Mouse (Mus musculus): ENCODE data around the gene Ostm1. TPM values are rescaled to one million over a fixed set of nuclear protein-coding genes. Genes with fewer than 3 reads are reported as not detected.

Ostm1 gene
- total RNA-seq, 1 experiment from 2014 or later = 32.5 TPM

DNA sequence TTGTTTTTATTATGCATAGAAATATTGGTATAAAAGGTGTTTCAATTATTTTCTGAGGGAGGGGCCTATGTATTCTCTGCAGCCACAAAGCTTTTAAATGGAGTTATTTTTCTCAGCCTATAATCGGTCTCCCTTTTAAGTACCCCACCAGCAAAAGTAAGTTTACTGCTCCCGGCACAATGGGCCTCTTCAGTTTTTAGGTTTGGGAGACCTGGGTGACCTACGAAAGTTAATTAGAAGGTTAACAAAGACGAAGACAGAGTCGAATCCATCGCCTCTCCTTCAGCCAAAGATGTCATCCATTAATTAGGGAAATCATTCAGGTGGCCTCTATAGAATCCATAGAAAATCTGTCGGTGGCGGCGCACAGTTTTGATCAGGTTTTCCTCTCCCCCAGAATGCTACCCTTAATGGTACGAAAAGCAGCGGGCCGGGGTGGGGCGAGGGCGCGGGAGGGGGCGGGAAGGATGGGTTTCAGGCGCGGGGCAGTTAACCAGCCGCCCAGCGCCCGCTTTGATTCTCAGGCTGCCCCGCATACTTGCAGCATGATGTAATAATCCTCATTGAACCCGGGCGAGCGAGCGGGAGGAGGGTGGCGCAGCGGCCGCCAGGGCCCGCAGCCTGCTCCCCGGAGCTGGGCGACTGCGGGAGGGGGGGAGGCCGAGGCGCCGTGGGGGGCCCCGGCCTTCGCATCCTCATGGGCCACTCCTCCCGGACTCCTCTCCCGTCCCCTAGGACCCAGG lies 30.2 kb downstream of the Ostm1 start:
- no peak for ATAC-seq (replicated peaks; ENCODE audit: low read depth, poor library complexity, severe bottlenecking)

DNA sequence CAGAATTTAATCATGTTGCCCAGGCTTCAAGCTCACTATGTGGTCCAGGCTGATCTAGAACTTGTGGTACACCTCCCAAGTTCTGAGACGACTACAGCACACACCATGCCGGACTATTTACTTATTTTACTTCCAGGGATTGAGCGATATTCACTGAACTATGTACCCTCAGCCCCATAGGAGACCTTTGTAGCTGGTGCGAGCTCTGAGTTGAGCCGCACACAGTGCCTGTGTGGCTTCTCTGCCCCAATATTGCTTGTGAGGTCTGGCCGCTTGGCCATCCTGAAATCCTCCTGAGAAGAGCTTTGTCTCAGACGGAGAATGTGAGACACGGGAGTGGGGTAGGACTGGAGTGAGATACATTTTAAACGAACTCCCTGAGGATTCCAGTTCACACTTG lies 31.1 kb downstream of the Ostm1 start:
- ATAC-seq (replicated peaks; ENCODE audit: low read depth, poor library complexity, severe bottlenecking) = no peak

DNA sequence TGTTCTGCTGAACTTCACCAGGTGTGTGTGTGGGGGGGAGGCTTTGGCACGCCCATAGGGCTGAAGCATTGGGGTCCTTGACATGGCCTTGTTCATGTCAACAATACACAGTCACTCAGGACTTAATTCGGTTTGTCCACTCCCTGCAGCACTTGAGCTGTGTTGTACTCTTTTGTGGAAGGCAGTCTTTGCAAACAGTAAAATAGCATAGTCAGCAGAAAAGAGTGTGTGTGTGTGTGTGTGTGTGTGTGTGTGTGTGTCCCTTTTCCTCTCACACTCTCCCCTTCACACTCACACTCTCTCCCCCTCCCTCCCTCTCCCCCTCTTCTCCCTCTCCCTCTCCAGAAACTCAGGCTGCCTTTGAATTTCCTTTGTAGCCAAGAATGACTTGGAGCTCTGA lies 34.7 kb downstream of the Ostm1 start:
- ATAC-seq (replicated peaks; ENCODE audit: low read depth, poor library complexity, severe bottlenecking) = no peak

DNA sequence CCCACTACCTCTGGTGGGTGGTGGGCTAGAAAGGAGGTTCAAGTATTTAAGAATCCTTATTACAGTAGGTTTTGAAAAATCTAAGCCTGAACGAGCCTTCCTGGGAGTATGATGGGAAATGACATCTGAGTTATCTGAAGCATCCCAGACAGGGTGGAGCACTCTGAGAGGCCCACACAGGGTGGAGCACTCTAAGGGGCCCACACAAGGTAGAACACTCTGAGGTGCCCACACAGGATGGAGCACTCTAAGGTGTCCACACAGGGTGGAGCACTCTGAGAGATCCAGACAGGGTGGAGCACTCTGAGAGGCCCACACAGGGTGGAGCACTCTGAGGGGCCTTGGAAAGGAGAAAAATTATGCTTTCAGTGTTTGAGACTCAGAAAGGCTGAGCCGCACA lies 42.3 kb downstream of the Ostm1 start:
- no peak for ATAC-seq (replicated peaks; ENCODE audit: low read depth, poor library complexity, severe bottlenecking)

DNA sequence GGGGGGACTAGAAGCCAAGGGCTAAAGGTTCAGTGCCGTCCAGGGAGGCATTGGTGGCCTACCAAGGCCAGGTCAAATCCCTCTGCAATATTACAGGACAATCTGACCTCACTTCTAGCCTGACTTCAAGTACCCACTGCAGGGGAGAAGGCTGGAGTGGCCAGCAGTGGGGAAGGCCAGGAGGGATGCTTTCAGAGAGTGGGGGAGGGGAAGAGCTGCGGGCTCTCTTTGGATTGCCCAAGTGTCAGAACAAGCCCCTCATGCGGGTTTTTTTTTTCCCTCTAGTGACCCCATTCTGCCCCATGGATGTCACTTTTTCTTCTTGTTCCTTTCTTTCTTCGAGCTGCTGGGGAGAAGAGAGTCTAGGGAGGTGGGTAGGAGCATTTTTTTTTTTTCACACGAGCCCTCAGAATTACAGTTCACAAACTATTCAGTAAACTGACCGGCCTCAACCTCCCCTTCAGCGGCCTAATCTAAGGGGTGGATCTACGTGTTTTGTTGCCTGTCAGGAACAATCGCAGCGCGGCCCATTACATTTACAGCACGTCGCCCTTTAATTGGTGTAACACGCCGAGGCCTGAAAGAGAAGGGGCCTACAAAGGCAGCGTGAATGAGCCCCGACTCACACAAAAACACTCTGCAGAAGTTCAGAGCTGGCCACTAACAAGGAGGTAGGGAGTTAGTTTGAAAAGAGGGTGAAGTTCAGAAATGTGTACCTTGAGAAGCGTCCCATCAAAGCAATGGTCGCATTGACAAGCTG lies 47.2 kb downstream of the Ostm1 start:
- ATAC-seq (replicated peaks; ENCODE audit: low read depth, poor library complexity, severe bottlenecking) = no peak

DNA sequence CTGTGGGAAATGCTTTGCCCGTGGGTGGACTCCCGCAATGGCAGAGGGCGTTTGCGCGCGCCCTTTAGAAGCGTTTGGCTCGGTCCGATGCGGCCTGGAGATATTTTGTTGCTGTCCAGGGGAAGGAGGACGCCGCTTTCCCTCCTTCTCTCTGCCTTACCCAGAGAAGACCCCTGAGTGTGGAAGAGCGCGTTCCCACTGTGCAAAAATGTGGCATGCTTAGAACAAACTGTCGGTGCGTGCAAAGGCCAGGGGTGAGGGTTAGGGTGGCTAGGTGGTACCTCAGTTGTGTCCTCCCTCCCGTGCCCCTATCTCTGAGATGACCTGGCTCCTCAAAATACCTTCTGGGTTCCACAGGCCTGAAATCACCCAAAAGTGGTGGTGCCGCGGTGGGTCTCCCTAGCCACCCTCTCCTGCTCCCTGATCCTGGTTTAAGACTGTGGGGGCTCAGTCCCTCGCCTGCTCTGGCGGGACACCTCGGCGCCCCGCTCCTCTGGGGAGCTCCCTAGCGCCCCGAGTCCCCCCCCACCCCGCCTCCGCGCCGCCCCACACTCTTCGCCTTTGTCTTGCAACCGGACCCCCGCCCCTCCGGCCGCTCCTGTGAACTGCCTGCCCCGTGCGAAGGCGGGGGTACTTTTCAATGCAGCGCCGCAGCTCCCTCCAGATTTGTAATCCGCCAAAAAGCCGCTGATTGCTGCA lies 48.3 kb downstream of the Ostm1 start:
- no peak for ATAC-seq (replicated peaks; ENCODE audit: low read depth, poor library complexity, severe bottlenecking)

DNA sequence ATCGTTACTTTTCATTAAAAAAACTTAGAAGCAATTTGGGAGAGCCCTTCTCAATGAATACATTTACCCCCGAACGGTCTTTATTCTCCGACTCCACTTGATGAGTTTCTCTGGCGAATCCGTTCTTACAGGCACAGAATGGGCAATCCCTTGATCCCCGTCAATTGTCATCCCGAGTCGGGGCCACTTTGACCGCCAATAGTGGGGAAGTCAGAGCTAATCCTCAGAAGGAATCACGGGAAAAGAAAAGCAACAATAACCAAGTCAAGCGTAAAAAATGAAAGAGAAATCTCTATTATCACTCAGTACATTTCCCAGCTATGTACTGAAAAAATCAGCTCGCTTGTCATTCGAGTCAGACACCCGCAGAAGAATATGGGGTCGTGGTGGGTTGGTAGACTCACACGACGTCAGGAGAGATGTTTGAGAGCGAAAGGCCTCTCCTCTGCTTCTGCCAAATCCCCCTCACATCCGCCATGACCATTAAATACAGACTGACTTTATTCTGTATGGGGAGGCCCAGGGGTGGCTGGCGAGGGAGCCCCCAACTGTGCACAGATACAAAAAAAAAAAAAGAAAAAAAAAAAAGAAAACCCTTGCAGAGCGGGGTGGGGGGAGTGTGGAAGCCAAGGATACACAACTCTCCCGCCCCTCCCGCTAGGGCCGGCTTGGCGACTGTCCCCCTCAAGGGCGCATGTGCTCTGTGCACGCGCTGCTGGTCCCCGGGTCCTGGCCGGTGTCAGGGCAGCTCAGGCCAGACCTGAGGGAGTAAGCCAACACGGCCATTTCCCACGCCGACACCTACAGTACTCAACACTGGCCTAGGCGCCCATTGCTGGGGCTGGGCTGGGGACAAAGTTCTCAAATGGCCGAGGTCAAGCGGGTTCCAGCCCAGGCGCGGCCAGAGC lies 49.1 kb downstream of the Ostm1 start:
- no peak for ATAC-seq (replicated peaks; ENCODE audit: low read depth, poor library complexity, severe bottlenecking)

DNA sequence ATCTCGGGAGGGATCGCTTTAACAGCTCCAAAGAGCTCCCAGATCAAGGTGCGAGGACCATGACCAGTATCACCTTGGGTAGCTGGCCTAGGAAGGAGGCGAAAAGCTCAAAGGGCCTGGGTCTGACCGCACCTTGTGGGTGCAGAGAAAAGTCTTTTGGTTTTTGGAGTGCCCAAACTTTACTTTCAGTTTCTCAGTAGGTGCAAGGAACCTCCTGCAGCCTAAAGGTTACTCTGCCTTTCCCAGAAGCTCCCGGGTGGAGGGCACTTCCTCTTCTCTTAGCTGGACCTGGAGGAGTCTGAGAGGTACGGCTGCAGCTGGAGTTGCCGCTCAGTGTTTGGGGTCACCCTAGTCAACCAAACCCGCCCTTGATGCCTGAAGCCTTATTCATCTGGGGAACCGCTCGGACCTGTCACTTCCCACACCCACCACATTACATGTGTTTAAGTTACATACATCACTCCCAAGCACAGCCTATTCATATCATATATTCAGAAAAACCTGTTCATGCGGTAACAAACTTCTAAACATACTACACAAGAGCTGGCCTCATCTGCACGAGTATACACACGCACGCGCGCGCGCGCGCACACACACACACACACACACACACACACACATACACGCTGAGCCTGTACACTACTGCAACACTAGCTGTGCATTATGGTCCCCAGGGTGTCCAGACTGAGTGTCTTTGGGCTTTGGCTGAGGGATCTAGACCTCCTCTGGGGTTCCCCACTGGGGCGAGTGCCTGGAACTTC lies 49.9 kb downstream of the Ostm1 start:
- ATAC-seq (replicated peaks; ENCODE audit: low read depth, poor library complexity, severe bottlenecking) = peak; percentile 38

DNA sequence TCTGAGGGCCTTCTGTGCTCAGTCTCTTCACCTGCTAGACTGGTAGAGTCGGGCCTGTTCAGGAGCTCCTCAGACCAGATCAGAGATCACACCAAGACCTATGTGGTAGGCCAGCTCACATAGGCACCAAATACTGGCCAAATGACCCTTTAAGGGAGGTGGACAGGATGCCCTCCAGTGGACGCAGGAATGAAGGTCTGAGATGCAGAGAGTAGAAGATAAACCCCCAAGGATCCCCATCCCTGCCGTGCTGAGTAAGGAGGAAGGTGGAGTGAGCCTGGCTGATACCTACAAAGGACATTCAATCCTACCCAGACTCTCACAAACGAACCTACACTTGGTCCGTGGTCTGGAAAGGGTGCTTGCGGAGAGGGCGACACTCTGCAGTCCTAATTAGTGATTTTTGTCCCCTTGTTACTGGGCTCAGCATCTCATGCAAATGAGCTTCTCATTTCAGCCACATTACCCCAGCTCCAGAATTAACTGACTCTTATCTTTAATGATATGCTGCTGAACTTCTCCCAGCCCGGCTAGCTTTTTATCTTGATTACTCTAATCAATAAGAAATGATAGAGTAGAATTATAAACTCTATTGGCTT lies 50.6 kb downstream of the Ostm1 start:
- no peak for ATAC-seq (replicated peaks; ENCODE audit: low read depth, poor library complexity, severe bottlenecking)

DNA sequence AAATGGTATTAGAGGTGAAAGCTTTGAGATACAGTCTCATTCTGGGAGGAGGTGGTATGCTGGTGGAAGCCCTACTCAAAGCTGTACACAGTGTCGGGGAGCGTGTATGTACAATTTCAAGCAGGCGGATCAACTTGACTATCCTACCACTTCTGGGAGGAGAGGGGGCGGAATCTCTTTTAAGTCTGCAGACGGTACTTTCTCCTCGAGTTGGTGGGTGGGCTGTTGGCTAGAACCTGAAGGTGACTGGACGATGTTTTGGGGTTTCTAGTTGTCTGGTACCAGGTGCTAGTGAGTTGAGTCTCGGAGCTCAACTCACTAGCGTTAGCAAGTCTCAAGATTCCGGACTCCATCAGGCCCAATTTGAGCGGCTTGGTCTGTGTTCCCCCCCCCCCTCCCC lies 51.4 kb downstream of the Ostm1 start:
- ATAC-seq (replicated peaks; ENCODE audit: low read depth, poor library complexity, severe bottlenecking) = no peak

DNA sequence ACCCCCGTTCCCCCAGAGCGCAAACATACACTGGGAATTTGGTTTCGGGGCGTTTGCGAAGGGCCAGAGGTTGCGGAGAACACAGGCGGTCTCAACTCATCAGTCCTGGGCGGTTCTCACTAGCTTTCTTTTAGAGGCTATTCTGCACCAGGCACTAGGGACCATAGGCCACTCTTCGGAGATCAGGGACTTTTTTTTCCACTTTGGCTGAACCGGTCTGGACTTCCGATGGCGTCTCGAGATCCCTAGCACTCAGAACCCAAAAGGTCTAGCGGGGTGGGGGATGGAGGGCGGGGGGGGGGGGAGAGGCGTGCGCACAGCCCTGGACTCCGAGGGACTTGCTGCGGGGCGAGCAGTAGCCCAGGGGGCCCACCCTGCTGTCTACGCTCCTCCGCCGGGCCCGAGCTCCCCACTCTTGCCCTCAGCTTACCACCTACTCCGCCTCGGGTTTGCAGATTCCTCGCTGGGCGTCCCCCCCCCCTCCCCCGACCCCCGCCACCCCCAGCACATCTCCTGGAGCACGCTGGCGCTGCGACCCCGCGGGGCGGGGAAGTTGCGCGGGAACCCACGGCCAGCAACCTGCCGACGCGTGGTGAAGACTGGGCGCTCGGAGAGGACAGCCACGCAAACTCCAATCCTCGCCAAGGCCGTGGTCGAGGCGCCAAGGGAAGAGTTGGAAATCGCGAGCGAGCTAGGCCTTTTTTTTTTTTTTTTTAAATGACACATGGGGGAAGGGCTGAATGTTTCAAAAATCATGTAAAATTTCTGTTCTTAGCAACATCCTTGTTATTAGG lies 52.1 kb downstream of the Ostm1 start:
- ATAC-seq (replicated peaks; ENCODE audit: low read depth, poor library complexity, severe bottlenecking) = no peak

DNA sequence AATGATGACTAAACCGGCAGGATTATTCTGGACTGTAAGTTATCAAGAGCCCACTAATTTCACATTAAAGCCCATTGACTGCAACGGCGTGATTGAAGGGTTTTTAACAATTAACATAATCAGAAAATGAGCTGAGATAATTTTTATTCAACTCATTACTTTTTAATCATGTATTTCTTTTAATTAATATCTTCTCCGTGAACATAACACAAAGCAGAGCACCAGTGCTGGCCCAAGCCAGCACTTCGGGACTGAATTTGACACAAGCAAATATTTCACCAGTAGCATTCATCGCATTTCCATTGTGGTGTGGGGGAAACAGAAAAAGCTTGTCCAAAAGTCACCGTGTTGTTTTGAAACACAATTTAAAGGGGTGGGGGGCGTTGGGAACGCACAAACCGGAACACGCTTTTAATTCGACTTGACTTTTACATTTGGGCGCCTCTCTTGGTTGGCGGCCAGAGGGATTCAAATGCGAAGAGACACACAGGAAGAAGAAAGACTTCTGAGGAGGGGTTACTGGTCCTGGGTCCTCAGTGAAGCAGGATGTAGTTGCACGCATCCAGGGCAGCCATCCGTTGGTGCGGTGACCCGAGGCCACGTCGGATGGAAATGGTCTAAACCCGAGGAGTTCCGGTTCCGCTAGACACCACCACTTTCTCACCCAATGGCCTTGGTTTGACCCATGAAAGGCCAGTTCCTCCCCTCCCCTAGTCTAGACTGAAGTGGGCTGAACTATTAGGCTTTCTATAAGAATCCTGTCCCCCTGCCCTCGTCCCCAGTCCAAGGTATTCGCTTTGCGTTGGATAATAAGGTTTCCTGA lies 52.9 kb downstream of the Ostm1 start:
- ATAC-seq (replicated peaks; ENCODE audit: low read depth, poor library complexity, severe bottlenecking) = 0 out of 2 replicates have a peak, but pooled peaks have one; percentile 23

DNA sequence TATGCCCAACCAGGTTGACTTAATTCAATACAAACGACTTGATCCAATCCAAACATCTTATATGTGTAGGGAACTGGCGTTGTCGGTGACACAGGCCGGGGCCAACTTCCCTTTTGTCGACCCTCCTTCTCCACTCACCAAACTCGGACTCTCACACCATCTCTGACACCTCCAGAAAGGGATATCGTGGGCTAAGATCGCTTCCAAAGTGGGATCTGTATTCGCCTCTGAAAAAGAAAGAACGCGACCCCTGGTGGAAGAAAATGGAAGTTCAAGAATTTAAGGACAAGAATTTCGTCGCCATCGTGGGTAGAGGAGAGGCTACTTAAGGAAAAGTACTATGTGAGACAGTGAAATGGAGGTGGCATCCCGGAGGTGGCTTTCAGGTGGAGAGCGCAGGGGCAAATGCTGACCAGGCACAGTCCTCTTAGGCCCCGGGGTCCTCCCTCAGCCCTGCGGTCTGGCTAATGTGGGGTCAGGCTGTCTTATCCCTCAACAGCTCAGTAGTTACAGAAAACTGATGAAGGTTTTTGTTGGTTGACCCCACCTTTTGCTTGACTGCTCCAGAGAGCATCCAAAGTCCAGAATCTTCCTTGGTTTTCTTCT lies 53.7 kb downstream of the Ostm1 start:
- peak; percentile 48 for ATAC-seq (replicated peaks; ENCODE audit: low read depth, poor library complexity, severe bottlenecking)

DNA sequence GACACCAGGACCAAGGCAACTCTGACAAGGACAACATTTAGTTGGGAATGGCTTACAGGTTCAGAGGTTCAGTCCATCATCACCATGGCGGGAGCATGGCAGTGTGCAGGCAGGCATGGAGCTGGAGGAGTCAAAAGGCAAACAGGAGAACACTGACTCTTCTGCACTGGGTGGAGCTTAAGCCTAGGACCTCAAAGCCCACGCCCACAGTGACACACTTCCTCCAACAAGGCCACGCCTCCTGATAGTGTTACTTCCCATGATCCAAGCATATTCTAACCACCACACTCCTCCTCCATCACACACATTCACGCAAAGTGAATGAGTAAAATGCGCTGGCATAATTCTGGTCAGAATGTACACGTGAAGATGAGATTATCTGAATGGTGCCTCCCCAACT lies 56.2 kb downstream of the Ostm1 start:
- ATAC-seq (replicated peaks; ENCODE audit: low read depth, poor library complexity, severe bottlenecking) = no peak

DNA sequence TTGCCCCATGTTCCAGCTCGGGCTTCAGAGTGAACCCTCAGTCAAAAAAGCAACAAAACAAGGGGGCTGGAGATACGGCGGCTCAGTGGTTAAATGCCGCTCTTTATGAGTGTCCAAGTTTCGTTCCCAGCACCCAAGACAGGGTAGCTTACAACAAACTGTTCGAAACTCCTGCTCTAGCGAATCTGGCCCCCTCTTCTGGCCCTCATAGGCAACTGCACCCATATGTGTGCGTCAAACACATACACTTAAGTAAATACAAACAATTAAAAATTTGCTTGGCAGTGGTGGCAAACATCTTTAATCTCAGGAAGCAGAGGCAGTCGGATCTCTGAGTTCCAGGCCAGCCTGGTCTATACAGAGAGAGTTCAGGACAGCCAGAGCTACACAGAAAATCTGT lies 60.0 kb downstream of the Ostm1 start:
- no peak for ATAC-seq (replicated peaks; ENCODE audit: low read depth, poor library complexity, severe bottlenecking)

DNA sequence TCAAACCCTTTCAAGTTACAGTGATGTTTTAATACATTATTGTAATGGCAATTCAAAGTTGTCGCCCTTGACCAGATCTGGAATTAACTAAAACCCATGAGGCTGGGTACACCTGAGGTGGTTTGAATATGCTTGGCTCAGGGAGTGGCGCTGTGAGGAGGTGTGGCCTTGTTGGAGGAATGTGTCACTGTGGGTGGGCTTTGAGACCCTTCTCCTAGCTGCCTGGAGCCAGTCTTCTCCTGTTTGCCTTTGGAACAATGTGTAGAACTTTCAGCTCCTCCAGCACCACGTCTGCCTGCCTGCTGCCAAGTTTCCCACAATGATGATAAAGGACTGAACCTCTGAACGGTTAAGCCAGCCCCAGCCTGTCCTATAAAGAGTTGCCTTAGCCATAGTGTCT lies 62.7 kb downstream of the Ostm1 start:
- ATAC-seq (replicated peaks; ENCODE audit: low read depth, poor library complexity, severe bottlenecking) = no peak

DNA sequence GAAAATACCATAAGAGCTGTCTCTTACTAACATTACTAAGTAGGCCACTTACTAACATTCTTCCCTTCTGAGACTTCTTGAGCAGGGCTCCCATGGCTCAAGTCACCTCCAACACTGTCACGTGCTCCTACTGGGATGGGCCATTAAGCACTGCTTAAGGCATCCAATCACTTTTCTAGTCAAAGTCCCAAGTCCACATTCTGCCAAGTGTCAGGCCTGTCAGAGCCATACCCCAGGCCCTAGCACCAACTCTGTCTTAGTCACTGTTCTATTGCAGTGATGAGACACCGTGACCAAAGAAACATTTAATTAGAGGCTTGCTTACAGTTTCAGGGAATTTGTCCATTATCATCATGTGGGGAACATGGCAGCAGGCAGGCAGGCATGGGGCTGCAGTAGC lies 78.3 kb downstream of the Ostm1 start:
- no peak for ATAC-seq (replicated peaks; ENCODE audit: low read depth, poor library complexity, severe bottlenecking)

Data from common myeloid progenitor, adult 5-6 weeks (primary cell).